Mouse (Mus musculus) kidney, embryonic 14.5 days (tissue): ENCODE data around the gene Hoxa11. TPM values are rescaled to one million over a fixed set of nuclear protein-coding genes. Genes with fewer than 3 reads are reported as not detected.
A peak's percentile ranks its signal among the peaks of the same experiment; 100 is the strongest.

Experiments used
- ATAC-seq: fragments of 200-750 bp; cut with Nextera tagmentation; 2 replicates; pipeline ENCODE4 v1.8.0; 2017; ENCODE audit warnings: moderate number of reproducible peaks, mild to moderate bottlenecking, moderate TSS enrichment, moderate library complexity; ENCODE audit not compliant: low FRiP score, low TSS enrichment
- H3K27ac ChIP-seq: fragments of 300-500 bp; sonication (generic); 2 replicates; pipeline ENCODE4 v1.5.1; 2014; ENCODE audit warnings: low read depth, mild to moderate bottlenecking, low read length, moderate library complexity, mixed read lengths
- H3K27me3 ChIP-seq: fragments of 300-500 bp; sonication (generic); 2 replicates; pipeline ENCODE4 v1.6.1; 2014; ENCODE audit warnings: mild to moderate bottlenecking, low read length; ENCODE audit not compliant: control insufficient read depth, insufficient read depth
- H3K36me3 ChIP-seq: fragments of 300-500 bp; sonication (generic); 2 replicates; pipeline ENCODE4 v1.6.1; 2014; ENCODE audit warnings: low read length, mixed read lengths; ENCODE audit not compliant: control insufficient read depth, insufficient read depth
- H3K4me1 ChIP-seq: fragments of 300-500 bp; sonication (generic); 2 replicates; pipeline ENCODE4 v1.6.1; 2014; ENCODE audit warnings: low read length, mixed read lengths; ENCODE audit not compliant: control insufficient read depth, insufficient read depth
- H3K4me2 ChIP-seq: fragments of 300-500 bp; sonication (generic); replicated peaks from 2 replicates; pipeline ENCODE4 v1.6.1; 2014; ENCODE audit warnings: low read depth, mild to moderate bottlenecking, low read length
- H3K4me3 ChIP-seq: fragments of 300-500 bp; sonication (generic); 2 replicates; pipeline ENCODE4 v1.5.1; 2014; ENCODE audit warnings: mild to moderate bottlenecking, low read length
- H3K9ac ChIP-seq: fragments of 300-500 bp; sonication (generic); 2 replicates; pipeline ENCODE4 v1.6.1; 2014; ENCODE audit warnings: low read depth, mild to moderate bottlenecking, low read length, moderate library complexity
- H3K9me3 ChIP-seq: fragments of 300-500 bp; sonication (generic); 2 replicates; pipeline ENCODE4 v1.6.1; 2016; ENCODE audit warnings: low read length; ENCODE audit not compliant: control insufficient read depth
- WGBS: fragments of 180-500 bp; shearing (Covaris S2); extraction: QIAGEN DNeasy Blood & Tissue Kit; methylation state at CpG from one replicate; pipeline ENCODE4 v1.1.7; 2014; 5-methylcytosine and 5-hydroxymethylcytosine counted together
- polyA plus RNA-seq: library from polyadenylated mRNA; unstranded; fragments of >200 nt; fragmentation: Nextera tagmentation; extraction: Ambion mirVana; gene quantifications from 2 replicates; pipeline ENCODE4 v1.2.1, GENCODE M21; 2014

The Hoxa11 gene
- polyA plus RNA-seq, 1 experiment from 2014 or later: 35.6 TPM

DNA sequence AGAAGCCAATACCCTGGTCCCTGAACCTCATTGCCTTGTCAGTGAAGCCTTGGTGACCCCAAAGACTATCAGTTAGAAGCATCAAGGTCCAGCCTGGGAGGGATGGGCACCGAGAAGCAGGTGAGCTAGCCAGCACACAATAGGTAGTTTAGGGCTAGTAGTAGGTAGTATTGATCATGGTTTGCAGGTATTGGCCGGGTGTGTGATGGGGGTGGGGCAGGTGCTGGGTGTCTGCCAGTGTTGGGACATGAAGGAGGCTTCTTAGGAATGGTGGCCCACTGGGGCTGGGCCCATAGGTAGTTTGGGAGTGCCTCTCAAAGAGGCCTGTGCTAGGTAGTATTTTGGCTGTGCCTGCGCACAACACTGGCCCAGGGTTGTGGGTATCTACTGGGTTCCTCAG, 30.5 kb downstream of the Hoxa11 start:
- Histone ChIP-seq H3K9me3 (no peaks in the 10 kb centered on the region), H3K9ac (peak overlapping the region; percentile 95), H3K36me3 (no peaks in the 10 kb centered on the region; the same call in 1 of the 2 replicates), H3K4me3 (peak overlapping the region; percentile 64; the same call in 1 of the 2 replicates), H3K27ac (peak overlapping the region; percentile 27; the same call in 1 of the 2 replicates), H3K27me3 (peaks cover 2% of the 10 kb centered on the region; the same call in 1 of the 2 replicates), H3K4me2 (peak overlapping the region; percentile 97), H3K4me1 (peaks cover 39% of the 10 kb centered on the region)
- WGBS: 24% methylated on average over 3 of the region's 3 CpGs
- no peak for ATAC-seq

DNA sequence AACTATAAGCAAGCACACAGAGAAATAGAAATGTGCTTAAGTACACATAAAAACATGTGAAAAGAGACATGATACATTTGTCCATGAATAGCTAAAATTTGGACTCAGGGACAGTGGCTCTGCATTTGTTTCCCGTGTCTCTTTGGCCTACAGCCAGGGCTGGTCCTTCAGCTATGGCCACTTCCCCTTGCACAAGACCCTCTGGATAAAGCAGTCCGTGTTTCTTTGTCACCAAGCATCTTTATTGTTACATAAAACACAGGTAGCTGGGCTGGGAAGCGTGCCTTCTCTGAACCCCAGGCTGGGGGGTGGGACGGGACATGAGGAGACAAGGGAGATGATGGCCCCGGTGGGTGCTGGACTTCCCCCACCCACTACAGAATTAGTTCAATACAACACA, 31.3 kb downstream of the Hoxa11 start:
- Histone ChIP-seq H3K36me3 (no peaks in the 10 kb centered on the region; the same call in 1 of the 2 replicates), H3K4me1 (peaks cover 36% of the 10 kb centered on the region), H3K9me3 (no peaks in the 10 kb centered on the region), H3K27me3 (no peaks in the 10 kb centered on the region; the same call in 1 of the 2 replicates), H3K4me3 (peak overlapping the region; percentile 15; the same call in 1 of the 2 replicates), H3K4me2 (peak overlapping the region; percentile 97), H3K9ac (peak overlapping the region; percentile 91; the same call in 1 of the 2 replicates), H3K27ac (peak overlapping the region; percentile 27; the same call in 1 of the 2 replicates)
- ATAC-seq: no peak
- WGBS: 21% methylated on average over 5 of the region's 5 CpGs

DNA sequence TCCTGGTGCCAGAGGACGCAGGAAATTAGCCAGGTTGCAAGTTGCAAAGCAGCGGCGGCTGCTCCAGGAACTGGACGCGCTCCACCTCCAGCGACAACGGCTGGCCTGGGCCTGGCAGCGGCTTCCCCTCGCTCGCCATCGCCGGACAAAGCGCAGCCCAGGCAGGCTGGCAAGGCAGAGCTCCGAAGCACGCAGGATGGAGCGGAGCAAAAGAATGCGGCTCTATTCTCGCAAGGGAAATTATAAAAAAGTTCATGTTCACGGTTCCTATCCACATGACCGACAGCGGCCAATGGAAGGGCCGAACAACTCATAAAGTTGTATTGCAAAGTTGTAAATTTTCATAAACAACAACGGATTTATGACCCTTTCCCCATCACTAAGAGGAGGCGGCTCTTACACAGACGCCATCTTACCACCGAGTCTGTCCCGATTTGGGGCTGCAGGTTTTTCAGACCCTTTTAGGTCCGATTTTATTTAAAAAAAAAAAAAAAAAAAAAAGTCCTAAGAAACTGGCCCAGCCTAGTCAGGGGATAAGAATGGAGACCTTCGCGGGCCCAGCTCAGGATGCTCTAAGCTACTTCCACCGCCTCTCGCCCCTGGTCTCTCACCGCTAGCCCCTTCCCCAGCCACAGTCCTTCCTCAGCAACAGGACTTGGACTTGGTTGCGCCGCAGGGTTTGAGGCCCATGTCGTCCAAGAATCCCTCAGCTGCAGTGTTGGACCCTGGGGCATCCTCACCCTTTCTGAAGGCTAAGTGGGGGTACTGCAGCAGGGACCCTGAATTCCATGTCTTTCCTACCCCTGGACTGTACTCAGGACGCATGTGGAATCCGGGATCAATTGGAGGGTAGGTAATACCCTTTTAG, 32.3 kb downstream of the Hoxa11 start, which contains the start of the genes Hoxa3 and Gm28308:
Gene Hoxa3 (minus strand): TSS at position 218 of the 868 bp plus-strand sequence.
Gene Gm28308 (minus strand): TSS at position 221 of the 868 bp plus-strand sequence.
- H3K9ac ChIP-seq: peak within 1 kb of the TSS; percentile 91
- no peaks in the 10 kb centered on the region for H3K9me3 ChIP-seq
- H3K4me1 ChIP-seq: peaks cover 29% of the 10 kb centered on the region
- peak; percentile 63 for ATAC-seq
- H3K36me3 ChIP-seq: no peaks in the 10 kb centered on the region; the same call in 1 of the 2 replicates
- H3K4me2 ChIP-seq: peak within 1 kb of the TSS; percentile 97
- H3K27me3 ChIP-seq: no peaks in the 10 kb centered on the region; the same call in 1 of the 2 replicates
- WGBS: 2% methylated on average over 38 of the region's 38 CpGs
- H3K4me3 ChIP-seq: peak within 1 kb of the TSS; percentile 89
- peak within 1 kb of the TSS; percentile 95 for H3K27ac ChIP-seq

DNA sequence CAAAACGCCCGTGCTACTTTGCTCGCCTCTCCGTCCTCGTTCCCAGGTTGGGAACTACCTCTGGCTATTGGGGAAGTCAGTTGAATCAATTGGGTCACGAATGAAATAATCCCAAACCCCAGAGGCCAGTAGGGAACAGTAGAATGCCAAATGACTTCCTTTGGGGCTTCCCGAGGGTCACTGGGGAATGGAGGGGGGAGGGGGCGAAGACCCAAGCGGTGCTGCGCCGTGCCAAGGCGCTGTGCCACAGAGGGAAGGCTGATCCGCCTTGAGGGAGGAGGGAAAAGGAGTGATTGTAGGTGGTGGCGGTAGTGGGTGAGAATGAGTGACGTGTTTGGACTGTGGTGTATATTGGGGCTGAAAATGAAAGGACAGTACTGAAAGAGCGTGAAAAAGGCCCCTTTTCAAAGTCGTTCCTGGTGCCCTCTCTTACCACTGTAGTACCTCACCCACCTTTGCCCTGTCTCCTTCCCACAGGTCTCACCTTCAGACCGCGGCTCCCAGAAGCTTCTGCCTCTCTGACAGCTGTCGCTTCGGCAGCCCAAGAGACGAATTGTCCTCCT, 33.0 kb downstream of the Hoxa11 start:
- no peaks in the 10 kb centered on the region; the same call in 1 of the 2 replicates for H3K27me3 ChIP-seq
- peak overlapping the region; percentile 95 for H3K27ac ChIP-seq
- H3K4me3 ChIP-seq: peak overlapping the region; percentile 89
- under 1% methylated on average over 22 of the region's 22 CpGs for WGBS
- no peaks in the 10 kb centered on the region; the same call in 1 of the 2 replicates for H3K36me3 ChIP-seq
- no peak for ATAC-seq
- no peaks in the 10 kb centered on the region for H3K9me3 ChIP-seq
- H3K4me1 ChIP-seq: peaks cover 28% of the 10 kb centered on the region
- H3K4me2 ChIP-seq: peak overlapping the region; percentile 97
- peak overlapping the region; percentile 91 for H3K9ac ChIP-seq

DNA sequence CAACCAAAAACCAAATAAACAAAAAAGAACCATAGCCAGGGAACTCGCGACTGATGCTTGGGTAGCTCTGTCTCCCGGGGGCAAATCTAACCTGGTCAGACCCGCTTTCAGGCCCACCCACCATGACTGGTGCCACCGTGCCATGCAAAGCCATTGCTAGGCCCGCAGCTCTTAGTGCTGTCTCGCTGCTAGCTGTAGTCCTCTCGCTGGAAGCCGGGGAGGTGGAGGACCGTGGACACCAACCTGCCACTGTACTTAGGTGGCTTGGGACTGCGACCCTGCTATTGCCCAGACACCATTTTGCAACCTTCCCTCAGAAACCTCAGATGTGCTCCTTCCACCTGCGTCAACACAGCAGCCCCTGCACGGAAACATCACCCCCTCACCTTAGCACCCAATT, 33.6 kb downstream of the Hoxa11 start:
- H3K9me3 ChIP-seq: no peaks in the 10 kb centered on the region
- peak overlapping the region; percentile 97 for H3K4me2 ChIP-seq
- ATAC-seq: no peak
- no peaks in the 10 kb centered on the region; the same call in 1 of the 2 replicates for H3K27me3 ChIP-seq
- peak overlapping the region; percentile 95 for H3K27ac ChIP-seq
- H3K36me3 ChIP-seq: peaks cover 1% of the 10 kb centered on the region; the same call in 1 of the 2 replicates
- H3K9ac ChIP-seq: peak overlapping the region; percentile 91
- 0% methylated on average over 13 of the region's 13 CpGs for WGBS
- H3K4me3 ChIP-seq: peak overlapping the region; percentile 89
- H3K4me1 ChIP-seq: peaks cover 35% of the 10 kb centered on the region

- Histone ChIP-seq H3K27me3 (no peaks in the 10 kb centered on the region; the same call in 1 of the 2 replicates), H3K4me2 (peak overlapping the region; percentile 97), H3K4me1 (peaks cover 41% of the 10 kb centered on the region), H3K9me3 (no peaks in the 10 kb centered on the region), H3K36me3 (peaks cover 6% of the 10 kb centered on the region; the same call in 1 of the 2 replicates), H3K27ac (peak overlapping the region; percentile 95), H3K9ac (peak overlapping the region; percentile 91), H3K4me3 (peak overlapping the region; percentile 89)
- ATAC-seq: peak; percentile 26
- under 1% methylated on average over 37 of the region's 37 CpGs for WGBS
Observed at GRCm38 (mm10) chr6:52211170-52211935, 34.3 kb downstream of the Hoxa11 start.

DNA sequence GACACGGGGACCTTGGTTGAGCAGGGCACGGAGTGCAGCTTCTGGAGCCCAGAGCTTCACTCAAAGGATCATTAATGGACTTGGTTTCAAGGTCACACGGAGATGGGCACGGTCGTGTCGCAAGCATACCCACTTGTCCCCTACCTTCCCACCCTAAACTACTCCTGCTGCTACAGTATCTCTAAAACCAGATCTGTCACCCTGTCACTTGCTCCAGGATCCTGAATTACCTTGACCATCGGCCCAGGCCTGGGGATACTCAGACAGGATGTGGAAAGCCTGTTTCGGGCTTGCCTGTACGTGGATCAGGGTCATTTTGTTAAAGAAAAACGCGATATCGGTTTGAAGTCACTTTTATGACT, 35.9 kb downstream of the Hoxa11 start:
- ATAC-seq: no peak
- WGBS: 4% methylated on average over 12 of the region's 12 CpGs
- Histone ChIP-seq H3K4me3 (peak overlapping the region; percentile 89), H3K9me3 (no peaks in the 10 kb centered on the region), H3K36me3 (peaks cover 22% of the 10 kb centered on the region), H3K4me2 (peak overlapping the region; percentile 97), H3K27me3 (no peaks in the 10 kb centered on the region; the same call in 1 of the 2 replicates), H3K4me1 (peaks cover 48% of the 10 kb centered on the region), H3K27ac (peak overlapping the region; percentile 76), H3K9ac (peak overlapping the region; percentile 91)

- H3K9ac ChIP-seq: peak overlapping the region; percentile 91
- H3K27ac ChIP-seq: peak overlapping the region; percentile 76
- H3K27me3 ChIP-seq: no peaks in the 10 kb centered on the region; the same call in 1 of the 2 replicates
- peaks cover 45% of the 10 kb centered on the region for H3K4me1 ChIP-seq
- no peaks in the 10 kb centered on the region for H3K9me3 ChIP-seq
- 3% methylated on average over 18 of the region's 18 CpGs for WGBS
- ATAC-seq: no peak
- H3K4me2 ChIP-seq: peak overlapping the region; percentile 97
- peak overlapping the region; percentile 89 for H3K4me3 ChIP-seq
- peaks cover 26% of the 10 kb centered on the region for H3K36me3 ChIP-seq
Observed at GRCm38 (mm10) chr6:52208868-52209684, 36.5 kb downstream of the Hoxa11 start.
